Mouse (Mus musculus) mouse embryonic stem cell (cell line): ENCODE measurements around the gene Ablim1.

Source experiments
- in situ Hi-C, 2 experiments: fragments of 300-500 bp; cut with MboI; formaldehyde crosslinking; loops; 1 replicate in 1 of 2; 3 replicates in 1 of 2; pipeline ENCODE4 v1.14.3; 2019 to 2020; ENCODE audit warnings: low sequenced_read_pairs in 2 of 2, low pct_unique_long_range_greater_than_20kb in 1 of 2, mixed read lengths in 1 of 2; ENCODE audit not compliant: unreplicated experiment in 1 of 2

The Ablim1 gene

DNA sequence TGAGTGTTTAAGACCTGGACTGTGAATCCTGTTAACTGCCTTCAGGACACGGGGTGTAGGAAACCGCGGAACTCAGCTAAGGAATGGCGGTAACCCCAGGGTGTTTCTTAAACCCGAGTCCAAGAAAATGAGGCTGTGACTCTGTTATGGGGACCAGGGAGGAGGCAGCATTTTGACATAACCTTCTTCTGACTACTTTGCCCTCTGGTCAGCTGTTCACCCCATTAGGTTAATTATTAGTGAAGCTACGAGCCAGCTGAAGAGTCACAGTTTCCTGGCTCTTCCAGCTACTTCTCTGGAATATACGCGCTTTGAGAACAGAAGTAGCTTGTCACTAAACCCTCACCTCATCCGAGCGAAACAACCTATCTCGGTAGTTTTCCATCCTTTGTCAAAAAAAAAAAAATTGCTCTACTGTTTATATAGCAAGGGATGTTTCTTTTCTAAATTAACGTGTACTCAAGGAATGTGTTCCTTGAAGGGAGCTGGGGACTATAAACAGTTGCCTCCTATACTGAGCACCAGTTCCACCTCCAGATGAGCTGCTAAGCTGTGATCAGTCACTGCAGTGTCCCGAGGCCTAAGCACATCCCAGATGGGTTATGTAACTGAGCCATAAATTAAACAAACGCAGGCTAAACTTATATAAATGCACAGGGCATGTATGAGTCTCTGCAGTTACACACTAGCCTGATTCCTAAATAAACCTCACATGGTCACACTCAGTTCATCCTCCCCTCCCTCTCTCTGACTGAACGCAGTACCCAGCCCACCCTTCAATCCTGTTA is 39.4 kb downstream of the Ablim1 start:
- in situ Hi-C loops = no loop called here

- in situ Hi-C loops = no loop called here
Observed at GRCm38 (mm10) chr19:57274717-57275116, 40.0 kb downstream of the Ablim1 start.

DNA sequence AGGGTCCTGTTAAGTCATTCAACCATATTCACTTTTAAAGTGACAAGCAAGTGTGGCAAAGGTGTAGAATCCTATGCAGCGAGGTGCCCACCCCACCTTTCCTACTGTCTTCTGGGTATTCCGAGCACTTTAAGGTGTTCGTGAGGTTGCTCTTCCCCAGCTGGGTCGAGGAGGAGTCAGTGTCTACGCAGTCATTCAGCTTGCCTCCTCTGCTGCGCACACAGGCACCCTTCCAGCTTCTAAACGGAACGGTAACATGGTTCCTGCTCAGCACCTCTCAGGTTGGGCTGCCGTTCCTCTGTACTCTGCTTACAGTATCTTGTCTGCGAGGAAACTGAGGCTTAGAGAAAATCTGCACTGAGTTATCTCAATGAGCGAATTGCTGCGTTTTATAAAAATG is 40.4 kb downstream of the Ablim1 start:
- in situ Hi-C loops = no loop called here

- in situ Hi-C loops = no loop called here
Observed at GRCm38 (mm10) chr19:57272824-57273613, 41.7 kb downstream of the Ablim1 start.

DNA sequence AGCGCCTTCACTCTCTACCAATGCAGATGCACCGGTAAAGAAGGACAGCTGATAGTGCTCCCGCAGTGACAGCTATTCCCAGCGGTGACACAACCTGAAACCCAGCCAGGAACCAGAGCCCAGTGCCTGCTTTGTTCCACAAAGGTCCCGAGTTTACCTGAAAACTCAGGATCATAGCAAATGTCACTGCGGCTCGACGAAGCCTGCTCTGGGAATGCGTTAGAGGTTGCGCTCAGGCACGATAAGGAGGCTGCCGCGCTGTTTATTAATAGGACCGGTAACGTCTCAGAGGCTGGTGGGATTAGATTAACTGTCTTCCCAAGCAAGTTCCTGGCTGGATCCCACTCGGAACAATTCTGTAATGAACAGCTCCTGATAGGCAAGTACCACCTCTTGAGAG is 43.0 kb downstream of the Ablim1 start:
- in situ Hi-C loops = no loop called here

DNA sequence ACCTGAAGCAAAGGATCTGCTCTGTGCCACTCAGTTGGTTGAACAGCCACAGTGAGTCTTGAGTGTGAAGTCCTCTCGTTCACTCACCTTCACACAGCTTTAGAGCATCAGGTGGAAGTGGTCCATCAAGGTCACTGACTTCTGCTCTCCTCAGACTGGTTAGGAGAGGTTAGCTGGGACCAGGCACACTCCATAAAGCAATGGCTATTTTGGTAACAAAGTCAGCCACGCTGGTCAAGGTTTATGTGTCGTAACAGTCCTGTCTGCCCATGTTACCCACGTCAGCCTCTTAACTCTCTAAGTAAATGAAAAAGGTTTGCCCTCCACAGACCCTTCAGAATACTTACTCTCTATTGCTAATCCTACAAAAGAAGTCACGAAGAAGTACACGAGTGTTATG is 44.0 kb downstream of the Ablim1 start:
- in situ Hi-C loops = no loop called here

DNA sequence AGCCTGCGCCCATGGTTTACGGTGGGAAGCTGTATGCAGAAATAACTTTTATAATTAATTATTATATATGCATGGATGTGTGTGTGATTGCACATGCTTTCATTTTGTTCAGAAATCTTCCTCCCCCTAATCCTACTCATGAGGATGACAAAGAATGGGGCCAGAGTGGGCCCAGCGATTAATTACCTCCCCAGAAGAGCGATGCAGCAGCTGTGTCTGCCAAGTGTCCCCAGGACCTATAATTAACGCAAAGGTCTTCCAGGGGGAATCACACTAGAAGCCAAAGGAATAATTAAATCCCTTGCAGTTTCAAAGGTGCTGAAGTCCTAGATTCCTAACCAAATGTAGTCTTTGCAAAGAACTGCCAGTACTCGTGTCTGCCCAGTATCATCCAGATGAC is 44.9 kb downstream of the Ablim1 start:
- in situ Hi-C loops = no loop called here

- in situ Hi-C loops = no loop called here
Observed at GRCm38 (mm10) chr19:57267531-57267930, 47.2 kb downstream of the Ablim1 start.

GRCm38 (mm10) chr19:57266374-57267085 is 48.2 kb downstream of the Ablim1 start:
- in situ Hi-C loops = no loop called here

DNA sequence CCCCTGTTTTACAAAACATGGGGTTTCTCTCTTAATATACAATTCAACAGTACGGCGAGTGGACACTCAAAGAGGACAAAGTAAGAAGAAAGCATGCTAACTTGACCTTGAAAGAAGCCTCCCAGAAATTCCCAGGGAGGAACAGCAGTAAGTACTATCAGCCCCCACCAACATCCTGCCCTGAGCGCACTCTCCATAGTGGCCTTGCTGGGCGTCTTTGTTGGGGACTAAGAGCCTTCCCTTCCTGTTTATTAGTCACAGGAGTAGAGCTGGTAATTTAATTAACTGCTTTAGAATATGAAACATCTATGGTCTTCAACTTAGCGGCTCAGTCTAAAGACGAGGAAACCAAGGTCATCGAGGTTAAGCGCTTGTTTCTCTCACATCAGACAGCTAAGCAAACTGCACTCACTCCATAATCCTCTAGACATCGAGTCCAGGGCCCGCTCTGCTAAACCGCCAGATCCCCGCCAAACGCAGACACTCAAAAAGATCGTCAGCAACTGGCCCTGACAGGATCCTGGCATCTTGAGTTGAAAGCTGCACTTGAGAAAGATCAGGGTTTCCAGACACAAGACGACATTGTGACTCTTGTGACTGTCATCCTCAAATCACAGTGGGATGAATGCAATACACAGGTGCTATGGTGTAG is 50.3 kb downstream of the Ablim1 start:
- in situ Hi-C loops = no loop called here

- in situ Hi-C loops = no loop called here
Observed at GRCm38 (mm10) chr19:57257801-57258200, 56.9 kb downstream of the Ablim1 start.

DNA sequence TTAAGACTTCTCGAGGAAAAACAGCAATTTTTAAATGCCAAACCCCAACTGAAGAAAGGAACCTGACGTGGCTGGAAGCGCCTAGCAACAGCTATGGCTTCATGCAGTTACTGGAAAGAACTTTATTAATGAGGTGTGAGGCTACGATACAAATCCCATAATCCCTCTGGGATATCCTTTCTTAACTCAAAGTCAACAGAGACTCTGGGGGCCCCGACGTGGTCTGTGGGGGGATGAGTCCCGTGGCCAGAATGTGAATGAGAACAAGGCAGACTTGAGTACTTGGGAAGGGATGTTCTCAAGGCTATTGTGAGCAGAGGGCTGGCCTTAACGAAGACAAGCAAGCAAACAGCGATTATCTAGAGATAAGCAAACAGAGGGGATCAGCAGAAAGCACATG is 58.1 kb downstream of the Ablim1 start:
- in situ Hi-C loops = no loop called here

- in situ Hi-C loops = no loop called here
Observed at GRCm38 (mm10) chr19:57255157-57255556, 59.6 kb downstream of the Ablim1 start.

- in situ Hi-C loops = no loop called here
Observed at GRCm38 (mm10) chr19:57252692-57253448, 61.8 kb downstream of the Ablim1 start.

DNA sequence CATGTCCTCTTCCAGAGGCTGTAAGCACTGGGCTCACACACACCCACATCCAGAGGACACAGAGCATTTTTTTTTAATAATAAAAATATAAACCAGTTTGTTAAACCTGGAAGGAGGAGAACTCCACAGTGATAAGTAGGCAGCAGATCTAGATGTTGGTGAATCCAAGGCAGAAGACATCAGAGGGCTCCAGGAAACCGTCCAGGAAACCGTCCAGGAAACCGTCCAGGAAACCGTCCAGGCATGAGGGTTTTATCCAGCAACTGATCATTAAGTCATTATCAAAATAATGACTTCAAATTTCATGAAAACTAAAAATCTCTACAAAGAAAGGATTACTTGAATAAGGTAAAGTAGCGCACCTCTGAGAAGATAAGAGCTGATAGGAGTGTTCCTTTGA is 65.9 kb downstream of the Ablim1 start:
- in situ Hi-C loops = no loop called here

DNA sequence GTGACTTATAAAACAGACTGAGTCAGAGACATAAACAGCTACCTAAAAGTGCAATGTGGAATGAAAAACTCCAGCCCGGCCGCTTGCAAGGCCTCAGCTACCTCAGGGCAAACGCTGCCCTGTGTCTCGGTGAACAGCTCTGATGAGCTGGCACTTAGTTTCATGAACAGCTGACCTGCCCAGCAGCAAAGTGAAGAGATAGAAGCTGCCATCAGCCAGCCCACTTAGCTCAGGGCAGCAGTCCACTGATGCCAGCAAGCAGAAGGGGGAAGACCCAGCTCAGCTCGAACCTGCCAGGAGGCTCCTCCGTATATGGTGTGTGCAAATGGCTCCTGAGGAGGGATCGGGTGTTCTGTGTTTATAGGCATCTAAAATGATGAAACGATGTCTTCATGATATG is 67.5 kb downstream of the Ablim1 start:
- in situ Hi-C loops = no loop called here

DNA sequence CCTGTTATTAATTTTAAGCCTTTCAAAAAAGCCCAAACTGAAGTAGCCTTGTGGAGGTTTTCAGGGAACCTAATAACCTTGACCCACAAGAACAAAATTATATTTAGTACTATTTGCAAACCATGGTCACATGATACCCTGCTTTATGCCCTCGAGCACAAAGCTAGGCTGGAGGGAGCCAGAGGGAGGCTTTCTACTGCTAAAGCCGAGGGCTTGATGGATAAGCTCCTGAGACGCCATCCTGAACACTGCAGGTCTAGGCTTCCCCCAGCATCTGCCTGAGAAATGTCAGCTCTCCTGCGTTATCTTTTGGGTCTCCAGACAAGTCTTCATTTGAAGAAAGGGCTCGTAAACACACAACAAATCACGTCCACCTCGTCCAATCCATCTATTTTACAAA is 70.4 kb downstream of the Ablim1 start:
- in situ Hi-C loops = no loop called here

GRCm38 (mm10) chr19:57243606-57244005 is 71.1 kb downstream of the Ablim1 start:
- in situ Hi-C loops = no loop called here
